Mouse (Mus musculus): ENCODE results near the gene Zg16. TPM values are rescaled to one million over a fixed set of nuclear protein-coding genes. Genes with fewer than 3 reads are reported as not detected.
"Not testable (repeated sequence)": the region's sequence is repeated elsewhere in the genome, so short reads cannot be mapped to it uniquely, and the experiment has no call there.

Gene Zg16
- not detected for total RNA-seq (2021)

DNA sequence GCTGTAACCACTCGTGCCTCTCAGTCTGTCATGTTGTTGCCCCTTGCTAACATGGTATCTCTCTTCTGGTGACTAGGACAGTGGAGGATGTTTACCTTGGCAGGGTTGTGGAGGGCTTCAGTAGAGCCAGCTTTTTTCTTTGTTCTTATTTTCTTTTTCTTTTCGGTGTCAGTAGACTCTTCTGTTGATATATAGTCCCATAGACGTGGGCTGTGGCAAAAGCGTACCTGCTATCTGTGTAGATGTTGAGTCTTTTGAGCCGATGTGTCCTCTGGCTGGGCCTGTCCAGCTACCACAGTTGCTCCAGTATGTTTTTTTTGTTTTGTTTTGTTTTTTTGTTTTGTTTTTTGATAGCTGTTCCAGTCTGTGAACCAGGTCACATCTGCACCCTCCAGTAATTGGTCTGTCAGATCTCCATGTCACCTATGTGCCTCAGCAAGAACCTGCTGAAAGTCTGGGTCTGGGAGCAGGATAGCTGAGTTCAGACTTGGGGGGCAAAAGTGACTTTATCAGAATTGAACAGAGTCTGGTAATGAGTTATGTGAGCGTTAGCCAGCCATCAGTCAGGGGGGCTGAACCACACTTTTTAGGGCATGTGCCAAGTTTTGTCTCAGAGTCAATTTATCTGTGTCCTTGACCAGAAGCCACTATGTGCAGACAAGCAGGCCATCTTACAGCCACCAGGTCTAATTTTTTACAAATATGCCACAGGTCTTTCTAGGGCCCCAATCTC is at the start of gene Zg16:
TSS of gene Zg16 (minus strand) at position 51 of the 733 bp plus-strand sequence.
- intact Hi-C loops (cut with DNase I); DNase-seq (ENCODE audit: low spot score): not testable (repeated sequence)

GRCm38 (mm10) chr7:127136181-127137071 is 49.3 kb upstream of the Zg16 start:
- intact Hi-C loops (cut with DNase I), result no loop called here

GRCm38 (mm10) chr7:127134821-127135447 is 47.8 kb upstream of the Zg16 start:
- intact Hi-C loops (cut with DNase I), result no loop called here
- DNase-seq (ENCODE audit: low spot score), result no peak

More at GRCm38 (mm10) chr7:127136181-127137071, 49.3 kb upstream of the Zg16 start:
- no peak for DNase-seq (ENCODE audit: low spot score)

DNA sequence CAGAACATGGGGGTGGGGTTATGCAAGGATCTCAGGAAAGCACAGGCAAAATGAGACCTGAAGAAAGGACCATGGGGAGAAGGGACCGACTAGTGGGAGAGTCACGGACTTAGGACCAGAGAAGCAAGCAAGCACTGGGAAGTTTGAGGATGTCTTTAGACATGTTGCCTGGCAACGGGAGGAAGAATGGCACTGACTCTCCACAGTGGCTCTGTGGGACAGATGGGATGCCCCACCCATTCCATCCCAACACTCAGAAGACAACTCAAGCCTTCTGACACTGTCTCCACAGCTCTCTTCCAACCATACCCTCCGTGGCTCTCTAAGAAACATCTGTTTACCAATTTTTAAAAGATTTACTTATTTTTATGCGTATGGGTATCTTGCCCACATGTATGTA is 46.0 kb upstream of the Zg16 start:
- DNase-seq (ENCODE audit: low spot score), result no peak
- intact Hi-C loops (cut with DNase I), result no loop called here

DNA sequence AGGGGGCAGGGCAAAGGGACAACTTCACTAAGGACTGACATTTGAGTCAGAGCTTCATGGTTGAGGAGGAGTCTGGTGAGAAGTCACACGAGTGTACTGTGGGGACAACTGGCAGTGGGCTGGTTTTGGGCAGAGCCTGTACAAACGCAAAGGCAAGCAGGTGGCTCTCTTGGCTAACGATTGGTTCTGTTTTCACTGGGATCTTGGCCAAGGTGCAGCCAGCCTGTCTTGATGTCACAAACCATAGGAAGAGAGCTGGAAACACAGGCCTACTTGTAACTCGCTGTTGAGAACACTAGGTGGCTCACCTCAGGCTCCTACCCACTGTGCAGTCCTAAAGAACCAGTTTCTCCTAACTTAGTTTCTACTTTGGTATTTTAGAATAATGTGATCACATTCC is 42.5 kb upstream of the Zg16 start:
- intact Hi-C loops (cut with DNase I), result loop anchor here (10.0 kb wide), 1 partner anchor 95 kb away; no protein-coding TSS in a partner anchor
- no peak for DNase-seq (ENCODE audit: low spot score)

GRCm38 (mm10) chr7:127121911-127122270 is 34.8 kb upstream of the Zg16 start, which contains the start of gene Qprt:
Gene Qprt (minus strand): TSS chr7:127122226.
- no peak for DNase-seq (ENCODE audit: low spot score)
- intact Hi-C loops (cut with DNase I), result loop anchor here (10.0 kb wide), 1 partner anchor 103 kb away; no protein-coding TSS in a partner anchor

DNA sequence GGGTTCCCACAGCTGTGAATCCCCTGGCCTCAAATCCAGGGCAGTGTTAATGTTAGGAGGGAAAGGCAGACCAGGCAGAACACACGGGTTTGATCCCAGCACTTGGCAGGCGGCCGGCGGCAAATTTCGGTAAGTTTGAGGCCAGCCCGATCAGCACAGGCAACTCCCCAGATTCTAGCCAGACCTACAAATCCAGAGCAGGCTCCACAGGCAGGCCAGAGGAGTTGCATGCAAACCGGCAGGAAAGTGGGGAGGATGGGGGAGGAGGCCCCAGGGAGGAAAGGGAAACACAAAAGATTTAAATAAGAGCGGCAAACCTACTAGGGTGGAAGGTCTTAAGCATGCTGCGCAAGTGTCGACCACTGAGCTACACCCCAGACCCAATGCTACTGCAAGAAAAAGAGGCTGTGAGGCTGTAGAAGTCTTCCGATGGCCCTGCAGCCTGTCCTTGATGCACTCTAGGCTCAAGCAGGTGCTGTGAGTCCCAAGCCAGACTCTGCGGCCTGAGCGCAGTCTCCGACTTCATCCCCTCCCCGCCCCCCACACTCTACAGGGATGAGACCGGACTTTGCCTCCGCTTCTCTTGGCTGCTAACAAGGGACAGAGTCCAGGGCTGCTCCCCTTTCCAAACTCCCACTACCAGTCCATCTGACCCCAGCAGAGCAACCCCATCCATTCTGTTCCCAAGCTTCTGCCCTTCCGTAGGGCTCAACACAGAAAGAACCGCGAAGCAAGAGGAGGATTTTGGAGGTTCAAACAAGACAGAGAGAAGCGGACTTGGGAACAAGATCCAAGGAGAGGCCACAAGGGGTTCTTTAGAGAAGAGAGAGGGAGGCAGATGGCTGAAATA is 34.2 kb upstream of the Zg16 start:
- no peak for DNase-seq (ENCODE audit: low spot score)
- intact Hi-C loops (cut with DNase I), result loop anchor here (10.0 kb wide), 1 partner anchor 104 kb away; no protein-coding TSS in a partner anchor

- intact Hi-C loops (cut with DNase I), result no loop called here
- no peak for DNase-seq (ENCODE audit: low spot score)
Observed at GRCm38 (mm10) chr7:127118671-127119445, 31.7 kb upstream of the Zg16 start.

GRCm38 (mm10) chr7:127117948-127118347 is 30.8 kb upstream of the Zg16 start:
- no peak for DNase-seq (ENCODE audit: low spot score)
- intact Hi-C loops (cut with DNase I), result no loop called here

- intact Hi-C loops (cut with DNase I), result no loop called here
- DNase-seq (ENCODE audit: low spot score), result no peak
Observed at GRCm38 (mm10) chr7:127116331-127116935, 29.3 kb upstream of the Zg16 start.

- DNase-seq (ENCODE audit: low spot score), result no peak
- intact Hi-C loops (cut with DNase I), result no loop called here
Observed at GRCm38 (mm10) chr7:127114920-127115319, 27.8 kb upstream of the Zg16 start.

- DNase-seq (ENCODE audit: low spot score), result no peak
Observed at GRCm38 (mm10) chr7:127113614-127114259, 26.6 kb upstream of the Zg16 start.

DNA sequence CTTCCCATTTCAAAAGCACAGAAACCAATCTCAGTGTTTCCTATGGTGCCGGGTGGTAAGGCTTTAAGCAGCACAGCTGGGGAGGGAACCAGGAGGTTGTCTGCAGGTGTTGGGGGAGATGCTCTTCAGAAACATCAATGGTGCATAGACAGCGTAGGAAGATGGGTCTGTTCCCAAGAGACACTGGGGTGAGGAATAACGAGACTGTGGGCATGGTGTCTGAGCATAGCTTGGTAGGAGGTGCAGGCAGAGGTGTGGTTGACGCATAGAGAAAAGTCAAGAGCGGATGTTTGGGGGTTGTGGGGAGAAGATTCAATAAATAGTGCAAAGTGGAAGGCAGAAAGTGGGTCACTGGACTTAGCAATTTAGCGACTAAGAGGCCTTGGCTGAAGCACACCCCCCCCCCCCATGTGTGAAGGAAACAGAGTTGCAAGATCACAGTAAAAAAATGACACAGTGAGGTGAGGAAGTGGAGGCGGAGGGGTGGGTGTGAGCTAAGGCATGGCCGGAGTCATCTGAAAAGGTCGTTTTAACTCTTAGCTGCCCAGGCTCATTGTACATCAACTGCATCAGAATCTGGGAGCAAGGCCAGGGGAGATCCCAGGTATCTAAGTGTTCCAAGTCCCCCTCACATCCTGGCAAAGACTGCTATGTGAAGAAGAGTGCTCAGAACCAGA is 25.9 kb upstream of the Zg16 start:
- DNase-seq (ENCODE audit: low spot score), result no peak
- intact Hi-C loops (cut with DNase I), result no loop called here

More at GRCm38 (mm10) chr7:127113614-127114259, 26.6 kb upstream of the Zg16 start:
- intact Hi-C loops (cut with DNase I), result no loop called here

GRCm38 (mm10) chr7:127112251-127112841 is 25.2 kb upstream of the Zg16 start:
- intact Hi-C loops (cut with DNase I), result no loop called here
- no peak for DNase-seq (ENCODE audit: low spot score)

GRCm38 (mm10) chr7:127111461-127111860 is 24.3 kb upstream of the Zg16 start:
- intact Hi-C loops (cut with DNase I), result no loop called here
- no peak for DNase-seq (ENCODE audit: low spot score)

GRCm38 (mm10) chr7:127110239-127111007 is 23.3 kb upstream of the Zg16 start:
- DNase-seq (ENCODE audit: low spot score), result peak; percentile 37
- intact Hi-C loops (cut with DNase I), result loop anchor here (1.0 kb wide), 1 partner anchor 278 kb away; no protein-coding TSS in a partner anchor
